Mouse (Mus musculus) activated CD4-positive, CD25-positive, alpha-beta regulatory T cell, adult 4 months (primary cell): Measurements from ENCODE around the gene Vmn2r97. TPM values are rescaled to one million over a fixed set of nuclear protein-coding genes. Genes with fewer than 3 reads are reported as not detected.
"Not testable (repeated sequence)": the region's sequence is repeated elsewhere in the genome, so short reads cannot be mapped to it uniquely, and the experiment has no call there.

Source experiments
- ATAC-seq: one replicate; pipeline ENCODE4 v1.8.0; 2017
- polyA plus RNA-seq, 2 experiments: library from polyadenylated mRNA; unstranded; fragments of 100-300 nt; shearing (Covaris generic); gene quantifications; one replicate each; pipeline ENCODE4 v1.2.1; 2017

Vmn2r97 gene
- 1 to 10 TPM in 1 of 2 experiments, under 1 TPM in 1; 0.50 to 3.2 TPM for polyA plus RNA-seq

GRCm38 (mm10) chr17:18914000-18914399 lies at the start of gene Vmn2r97:
Vmn2r97 (plus strand) TSS chr17:18914300.
- not testable (repeated sequence) for ATAC-seq

GRCm38 (mm10) chr17:18882436-18882835 lies 31.7 kb upstream of the Vmn2r97 start:
- not testable (repeated sequence) for ATAC-seq

- peak; percentile 62 for ATAC-seq
These were observed 24.3 kb upstream of the Vmn2r97 start for GRCm38 (mm10) chr17:18889745-18890329.

- peak; percentile 86 for ATAC-seq
These were observed 43.7 kb downstream of the Vmn2r97 start for GRCm38 (mm10) chr17:18957800-18958199.

- peak; percentile 81 for ATAC-seq
These were observed 54.5 kb downstream of the Vmn2r97 start for GRCm38 (mm10) chr17:18968371-18969275.

Other genes starting within 250 kb of the Vmn2r97 start
- not detected for gene Vmn2r98, start 139.2 kb downstream of the Vmn2r97 start, polyA plus RNA-seq